Mouse (Mus musculus) embryonic facial prominence, embryonic 13.5 days (tissue): ENCODE measurements around the gene Gm49395. TPM values are rescaled to one million over a fixed set of nuclear protein-coding genes. Genes with fewer than 3 reads are reported as not detected.

Experiments used
- ATAC-seq: fragments of 200-750 bp; cut with Nextera tagmentation; 2 replicates; pipeline ENCODE4 v1.8.0; 2017; ENCODE audit warnings: low read depth; ENCODE audit not compliant: insufficient number of reproducible peaks, insufficient read depth, low FRiP score, low TSS enrichment
- H3K27ac ChIP-seq: fragments of 300-500 bp; sonication (generic); 2 replicates; pipeline ENCODE4 v1.5.1; 2015; ENCODE audit warnings: moderate library complexity, mild to moderate bottlenecking, inconsistent platforms
- H3K27me3 ChIP-seq: fragments of 300-500 bp; sonication (generic); 2 replicates; pipeline ENCODE4 v1.6.1; 2015; ENCODE audit warnings: mild to moderate bottlenecking, inconsistent platforms
- H3K36me3 ChIP-seq: fragments of 300-500 bp; sonication (generic); 2 replicates; pipeline ENCODE4 v1.6.1; 2015; ENCODE audit warnings: mild to moderate bottlenecking, inconsistent platforms
- H3K4me1 ChIP-seq: fragments of 300-500 bp; sonication (generic); 2 replicates; pipeline ENCODE4 v1.6.1; 2015; ENCODE audit warnings: inconsistent platforms
- H3K4me2 ChIP-seq: fragments of 300-500 bp; sonication (generic); 2 replicates; pipeline ENCODE4 v1.6.1; 2015; ENCODE audit warnings: moderate library complexity, mild to moderate bottlenecking, inconsistent platforms
- H3K4me3 ChIP-seq: fragments of 300-500 bp; sonication (generic); 2 replicates; pipeline ENCODE4 v1.5.1; 2015; ENCODE audit warnings: mild to moderate bottlenecking, inconsistent platforms
- H3K9ac ChIP-seq: fragments of 300-500 bp; sonication (generic); 2 replicates; pipeline ENCODE4 v1.6.1; 2015; ENCODE audit warnings: mild to moderate bottlenecking, inconsistent platforms
- H3K9me3 ChIP-seq: fragments of 300-500 bp; sonication (generic); 2 replicates; pipeline ENCODE4 v1.6.1; 2016; ENCODE audit warnings: inconsistent platforms
- WGBS: fragments of 180-500 bp; shearing (Covaris S2); methylation state at CpG from one replicate; pipeline ENCODE4 v1.1.7; 2015; ENCODE audit warnings: mixed read lengths; 5-methylcytosine and 5-hydroxymethylcytosine counted together
- polyA plus RNA-seq: library from polyadenylated mRNA; unstranded; fragments of >200 nt; fragmentation: Nextera tagmentation; extraction: Ambion mirVana; gene quantifications from 2 replicates; pipeline ENCODE4 v1.2.1, GENCODE M21; 2015

The Gm49395 gene
- polyA plus RNA-seq, 1 experiment from 2014 or later: 2.6 TPM

GRCm38 (mm10) chr13:115096965-115097364 lies 4.8 kb downstream of the Gm49395 start:
- peaks cover 9% of the 10 kb centered on the region; the same call in 1 of the 2 replicates for H3K4me1 ChIP-seq
- ATAC-seq: no peak
- no peak overlapping the region for H3K9ac ChIP-seq
- H3K27ac ChIP-seq: no peak overlapping the region
- H3K27me3 ChIP-seq: peaks cover 25% of the 10 kb centered on the region
- no peak overlapping the region for H3K4me2 ChIP-seq
- WGBS: 76% methylated on average over 5 of the region's 5 CpGs
- no peaks in the 10 kb centered on the region for H3K9me3 ChIP-seq
- H3K4me3 ChIP-seq: no peak overlapping the region
- H3K36me3 ChIP-seq: no peaks in the 10 kb centered on the region

- no peaks in the 10 kb centered on the region for H3K36me3 ChIP-seq
- H3K9me3 ChIP-seq: no peaks in the 10 kb centered on the region
- no peak overlapping the region for H3K4me2 ChIP-seq
- no peak for ATAC-seq
- peaks cover 17% of the 10 kb centered on the region for H3K27me3 ChIP-seq
- H3K9ac ChIP-seq: no peak overlapping the region
- peaks cover 4% of the 10 kb centered on the region; the same call in 1 of the 2 replicates for H3K4me1 ChIP-seq
- WGBS: 71% methylated on average over 2 of the region's 2 CpGs
- H3K4me3 ChIP-seq: no peak overlapping the region
- H3K27ac ChIP-seq: no peak overlapping the region
These were observed 5.5 kb downstream of the Gm49395 start for GRCm38 (mm10) chr13:115096216-115096615.

GRCm38 (mm10) chr13:115095392-115095791 lies 6.3 kb downstream of the Gm49395 start:
- Histone ChIP-seq H3K27ac (no peak overlapping the region), H3K9me3 (no peaks in the 10 kb centered on the region), H3K4me2 (no peak overlapping the region), H3K27me3 (peaks cover 9% of the 10 kb centered on the region), H3K9ac (no peak overlapping the region), H3K4me1 (no peaks in the 10 kb centered on the region), H3K36me3 (no peaks in the 10 kb centered on the region), H3K4me3 (no peak overlapping the region)
- 80% methylated on average over 2 of the region's 2 CpGs for WGBS
- no peak for ATAC-seq

- WGBS: 76% methylated on average over 3 of the region's 3 CpGs
- no peak overlapping the region for H3K4me2 ChIP-seq
- no peaks in the 10 kb centered on the region for H3K27me3 ChIP-seq
- no peak overlapping the region for H3K27ac ChIP-seq
- no peak overlapping the region for H3K4me3 ChIP-seq
- peaks cover 20% of the 10 kb centered on the region for H3K36me3 ChIP-seq
- peaks cover 14% of the 10 kb centered on the region for H3K4me1 ChIP-seq
- H3K9ac ChIP-seq: no peak overlapping the region
- H3K9me3 ChIP-seq: peaks cover 5% of the 10 kb centered on the region; the same call in 1 of the 2 replicates
- no peak for ATAC-seq
These were observed 10.2 kb downstream of the Gm49395 start for GRCm38 (mm10) chr13:115091511-115091910.

- Histone ChIP-seq H3K27ac (0 out of 2 replicates have a peak overlapping the region, but pooled peaks have one; percentile 83), H3K4me3 (peak overlapping the region; percentile 63), H3K9ac (peak overlapping the region; percentile 84; the same call in 1 of the 2 replicates), H3K4me1 (peaks cover 14% of the 10 kb centered on the region), H3K9me3 (peaks cover 5% of the 10 kb centered on the region; the same call in 1 of the 2 replicates), H3K36me3 (peaks cover 23% of the 10 kb centered on the region), H3K4me2 (peak overlapping the region; percentile 95), H3K27me3 (no peaks in the 10 kb centered on the region)
- ATAC-seq: no peak
- WGBS: 50% methylated on average over 9 of the region's 9 CpGs
These were observed 10.7 kb downstream of the Gm49395 start for GRCm38 (mm10) chr13:115090977-115091445.

- Histone ChIP-seq H3K9ac (peak within 1 kb of the TSS; percentile 84), H3K36me3 (peaks cover 28% of the 10 kb centered on the region), H3K4me3 (peak within 1 kb of the TSS; percentile 63), H3K9me3 (peaks cover 5% of the 10 kb centered on the region; the same call in 1 of the 2 replicates), H3K27ac (peak within 1 kb of the TSS; percentile 83), H3K4me1 (peaks cover 14% of the 10 kb centered on the region), H3K4me2 (peak within 1 kb of the TSS; percentile 95), H3K27me3 (no peaks in the 10 kb centered on the region)
- WGBS: under 1% methylated on average over 60 of the region's 60 CpGs
- ATAC-seq: peak; percentile 88
These were observed 11.4 kb downstream of the Gm49395 start, which contains the start of gene Pelo for GRCm38 (mm10) chr13:115090069-115090976. Gene Pelo, minus strand, starts transcription at chr13:115090186.

GRCm38 (mm10) chr13:115089395-115090025 lies 12.2 kb downstream of the Gm49395 start:
- ATAC-seq: peak; percentile 45
- Histone ChIP-seq H3K4me1 (peaks cover 14% of the 10 kb centered on the region), H3K27me3 (no peaks in the 10 kb centered on the region), H3K4me3 (peak overlapping the region; percentile 63), H3K27ac (peak overlapping the region; percentile 83), H3K9me3 (peaks cover 5% of the 10 kb centered on the region; the same call in 1 of the 2 replicates), H3K9ac (peak overlapping the region; percentile 84), H3K36me3 (peaks cover 28% of the 10 kb centered on the region), H3K4me2 (peak overlapping the region; percentile 95)
- 8% methylated on average over 33 of the region's 35 CpGs for WGBS

- no peak overlapping the region for H3K27ac ChIP-seq
These were observed 12.7 kb downstream of the Gm49395 start for GRCm38 (mm10) chr13:115089020-115089394.

GRCm38 (mm10) chr13:115085974-115086373 lies 15.7 kb downstream of the Gm49395 start:
- Histone ChIP-seq H3K4me2 (no peak overlapping the region), H3K9ac (no peak overlapping the region)
- 89% methylated on average over 6 of the region's 6 CpGs for WGBS

More at GRCm38 (mm10) chr13:115089020-115089394, 12.7 kb downstream of the Gm49395 start:
- H3K36me3 ChIP-seq: peaks cover 28% of the 10 kb centered on the region
- no peaks in the 10 kb centered on the region for H3K27me3 ChIP-seq
- no peak for ATAC-seq
- WGBS: 62% methylated on average over 11 of the region's 11 CpGs
- H3K4me1 ChIP-seq: peaks cover 14% of the 10 kb centered on the region
- peak overlapping the region; percentile 63 for H3K4me3 ChIP-seq
- peak overlapping the region; percentile 84 for H3K9ac ChIP-seq
- H3K4me2 ChIP-seq: peak overlapping the region; percentile 95
- H3K9me3 ChIP-seq: peaks cover 5% of the 10 kb centered on the region; the same call in 1 of the 2 replicates

GRCm38 (mm10) chr13:115082339-115082738 lies 19.4 kb downstream of the Gm49395 start:
- Histone ChIP-seq H3K27ac (no peak overlapping the region), H3K27me3 (no peaks in the 10 kb centered on the region), H3K9me3 (no peaks in the 10 kb centered on the region), H3K9ac (no peak overlapping the region), H3K4me1 (no peaks in the 10 kb centered on the region), H3K4me2 (no peak overlapping the region), H3K36me3 (peaks cover 14% of the 10 kb centered on the region), H3K4me3 (no peak overlapping the region)
- 92% methylated on average over 7 of the region's 7 CpGs for WGBS
- ATAC-seq: no peak

More at GRCm38 (mm10) chr13:115085974-115086373, 15.7 kb downstream of the Gm49395 start:
- Histone ChIP-seq H3K27me3 (no peaks in the 10 kb centered on the region), H3K4me1 (peaks cover 14% of the 10 kb centered on the region), H3K36me3 (peaks cover 28% of the 10 kb centered on the region), H3K4me3 (no peak overlapping the region), H3K9me3 (peaks cover 5% of the 10 kb centered on the region; the same call in 1 of the 2 replicates), H3K27ac (no peak overlapping the region)
- ATAC-seq: no peak

- 88% methylated on average over 3 of the region's 3 CpGs for WGBS
- Histone ChIP-seq H3K9me3 (no peaks in the 10 kb centered on the region), H3K4me3 (no peak overlapping the region), H3K4me1 (no peaks in the 10 kb centered on the region), H3K36me3 (no peaks in the 10 kb centered on the region), H3K9ac (no peak overlapping the region), H3K27ac (no peak overlapping the region), H3K4me2 (no peak overlapping the region), H3K27me3 (no peaks in the 10 kb centered on the region)
- ATAC-seq: no peak
These were observed 21.6 kb downstream of the Gm49395 start for GRCm38 (mm10) chr13:115079996-115080585.
